Mouse (Mus musculus) mouse trophoblast stem cell (cell line): ENCODE data around the gene 4930469K13Rik.

Source experiments
- in situ Hi-C, 2 experiments: fragments of 300-500 bp; cut with MseI, MboI; formaldehyde crosslinking; loops; 2 replicates in 1 of 2; 3 replicates in 1 of 2; pipeline ENCODE4 v1.15.1; 2025

4930469K13Rik gene

GRCm38 (mm10) chr11:34098422-34098821, at the start of gene 4930469K13Rik:
4930469K13Rik (minus strand) TSS chr11:34098554.
- in situ Hi-C loops = no loop called here

GRCm38 (mm10) chr11:34146934-34147333, 48.6 kb upstream of the 4930469K13Rik start:
- in situ Hi-C loops = no loop called here

- in situ Hi-C loops = no loop called here
Observed at GRCm38 (mm10) chr11:34144421-34144820, 46.1 kb upstream of the 4930469K13Rik start.

GRCm38 (mm10) chr11:34143984-34144383, 45.6 kb upstream of the 4930469K13Rik start:
- in situ Hi-C loops = no loop called here

- in situ Hi-C loops = no loop called here
Observed at GRCm38 (mm10) chr11:34139296-34139695, 40.9 kb upstream of the 4930469K13Rik start.

- in situ Hi-C loops = loop anchor here in 1 of 2 experiments (10.0 kb wide), 1 partner anchor 86 kb away; no protein-coding TSS in a partner anchor
Observed at GRCm38 (mm10) chr11:34128412-34128811, 30.1 kb upstream of the 4930469K13Rik start.

GRCm38 (mm10) chr11:34125727-34126126, 27.4 kb upstream of the 4930469K13Rik start:
- in situ Hi-C loops = loop anchor here in 1 of 2 experiments (10.0 kb wide), 1 partner anchor 89 kb away; no protein-coding TSS in a partner anchor

- in situ Hi-C loops = loop anchor here (5.0 to 10.0 kb wide), 2 partner anchors 87 to 90 kb away; no protein-coding TSS in a partner anchor
Observed at GRCm38 (mm10) chr11:34124852-34125251, 26.5 kb upstream of the 4930469K13Rik start.

GRCm38 (mm10) chr11:34123147-34123546, 24.8 kb upstream of the 4930469K13Rik start:
- in situ Hi-C loops = loop anchor here (5.0 to 10.0 kb wide), 2 partner anchors 89 to 92 kb away; no protein-coding TSS in a partner anchor

- in situ Hi-C loops = no loop called here
Observed at GRCm38 (mm10) chr11:34118319-34118718, 20.0 kb upstream of the 4930469K13Rik start.

GRCm38 (mm10) chr11:34117581-34117980, 19.2 kb upstream of the 4930469K13Rik start:
- in situ Hi-C loops = no loop called here

GRCm38 (mm10) chr11:34116572-34117135, 18.3 kb upstream of the 4930469K13Rik start:
- in situ Hi-C loops = no loop called here

GRCm38 (mm10) chr11:34113760-34114159, 15.4 kb upstream of the 4930469K13Rik start:
- in situ Hi-C loops = no loop called here

GRCm38 (mm10) chr11:34112781-34113380, 14.5 kb upstream of the 4930469K13Rik start:
- in situ Hi-C loops = no loop called here

- in situ Hi-C loops = no loop called here
Observed at GRCm38 (mm10) chr11:34111940-34112339, 13.6 kb upstream of the 4930469K13Rik start.

GRCm38 (mm10) chr11:34109260-34109659, 10.9 kb upstream of the 4930469K13Rik start:
- in situ Hi-C loops = no loop called here

- in situ Hi-C loops = no loop called here
Observed at GRCm38 (mm10) chr11:34104919-34105318, 6.6 kb upstream of the 4930469K13Rik start.

GRCm38 (mm10) chr11:34101827-34102226, 3.5 kb upstream of the 4930469K13Rik start:
- in situ Hi-C loops = no loop called here

GRCm38 (mm10) chr11:34087064-34087463, 11.3 kb downstream of the 4930469K13Rik start:
- in situ Hi-C loops = no loop called here

- in situ Hi-C loops = no loop called here
Observed at GRCm38 (mm10) chr11:34086164-34086751, 12.1 kb downstream of the 4930469K13Rik start.

- in situ Hi-C loops = no loop called here
Observed at GRCm38 (mm10) chr11:34084639-34085038, 13.7 kb downstream of the 4930469K13Rik start.

- in situ Hi-C loops = no loop called here
Observed at GRCm38 (mm10) chr11:34083795-34084194, 14.6 kb downstream of the 4930469K13Rik start.
